Mouse (Mus musculus): ENCODE measurements around the gene Mrpl35.

The Mrpl35 gene

GRCm38 (mm10) chr6:71799391-71799790, 27.4 kb downstream of the Mrpl35 start:
- no peak for DNase-seq (ENCODE audit: low read depth)

GRCm38 (mm10) chr6:71791771-71792170, 35.0 kb downstream of the Mrpl35 start:
- no peak for DNase-seq (ENCODE audit: low read depth)

GRCm38 (mm10) chr6:71788348-71788747, 38.4 kb downstream of the Mrpl35 start:
- no peak for DNase-seq (ENCODE audit: low read depth)

- DNase-seq (ENCODE audit: low read depth): peak; percentile 33
These were observed 43.6 kb downstream of the Mrpl35 start for GRCm38 (mm10) chr6:71783165-71783564.

GRCm38 (mm10) chr6:71780431-71780830, 46.3 kb downstream of the Mrpl35 start:
- no peak for DNase-seq (ENCODE audit: low read depth)

- DNase-seq (ENCODE audit: low read depth): no peak
These were observed 46.9 kb downstream of the Mrpl35 start for GRCm38 (mm10) chr6:71779831-71780230.

GRCm38 (mm10) chr6:71778016-71778415, 48.8 kb downstream of the Mrpl35 start:
- peak; percentile 28 for DNase-seq (ENCODE audit: low read depth)

GRCm38 (mm10) chr6:71772636-71773208, 54.0 kb downstream of the Mrpl35 start:
- DNase-seq (ENCODE audit: low read depth): no peak

- no peak for DNase-seq (ENCODE audit: low read depth)
These were observed 54.6 kb downstream of the Mrpl35 start for GRCm38 (mm10) chr6:71772156-71772555.

GRCm38 (mm10) chr6:71771282-71771681, 55.5 kb downstream of the Mrpl35 start:
- DNase-seq (ENCODE audit: low read depth): no peak

- DNase-seq (ENCODE audit: low read depth): no peak
These were observed 55.9 kb downstream of the Mrpl35 start for GRCm38 (mm10) chr6:71770856-71771255.

GRCm38 (mm10) chr6:71769901-71770690, 56.7 kb downstream of the Mrpl35 start:
- no peak for DNase-seq (ENCODE audit: low read depth)

- no peak for DNase-seq (ENCODE audit: low read depth)
These were observed 59.0 kb downstream of the Mrpl35 start for GRCm38 (mm10) chr6:71767761-71768160.

Measured in 416B (cell line).